Mouse (Mus musculus) forebrain, embryonic 13.5 days (tissue): ENCODE measurements around the gene Msi2. TPM values are rescaled to one million over a fixed set of nuclear protein-coding genes. Genes with fewer than 3 reads are reported as not detected.

Source experiments
- ATAC-seq: fragments of 200-750 bp; cut with Nextera tagmentation; 2 replicates; pipeline ENCODE4 v1.8.0; 2017
- H3K27ac ChIP-seq: fragments of 300-500 bp; sonication (generic); 2 replicates; pipeline ENCODE4 v1.5.1; 2015; ENCODE audit warnings: inconsistent platforms, mild to moderate bottlenecking, moderate library complexity
- H3K27me3 ChIP-seq: fragments of 300-500 bp; sonication (generic); 2 replicates; pipeline ENCODE4 v1.6.1; 2015; ENCODE audit warnings: mild to moderate bottlenecking, inconsistent platforms
- H3K36me3 ChIP-seq: fragments of 300-500 bp; sonication (generic); 2 replicates; pipeline ENCODE4 v1.6.1; 2015; ENCODE audit warnings: mild to moderate bottlenecking, inconsistent platforms; ENCODE audit not compliant: poor library complexity, severe bottlenecking
- H3K4me1 ChIP-seq: fragments of 300-500 bp; sonication (generic); 2 replicates; pipeline ENCODE4 v1.6.1; 2015; ENCODE audit warnings: inconsistent platforms
- H3K4me2 ChIP-seq: fragments of 300-500 bp; sonication (generic); 2 replicates; pipeline ENCODE4 v1.6.1; 2015; ENCODE audit warnings: inconsistent platforms, mild to moderate bottlenecking, moderate library complexity
- H3K4me3 ChIP-seq: fragments of 300-500 bp; sonication (generic); 2 replicates; pipeline ENCODE4 v1.5.1; 2015; ENCODE audit warnings: mild to moderate bottlenecking, inconsistent platforms
- H3K9ac ChIP-seq: fragments of 300-500 bp; sonication (generic); 2 replicates; pipeline ENCODE4 v1.6.1; 2015; ENCODE audit warnings: mild to moderate bottlenecking, inconsistent platforms
- H3K9me3 ChIP-seq: fragments of 300-500 bp; sonication (generic); replicated peaks from 2 replicates; pipeline ENCODE4 v1.6.1; 2016; ENCODE audit warnings: inconsistent platforms
- WGBS: fragments of 180-500 bp; shearing (Covaris S2); methylation state at CpG from one replicate; pipeline ENCODE4 v1.1.7; 2015; 5-methylcytosine and 5-hydroxymethylcytosine counted together
- polyA plus RNA-seq: library from polyadenylated mRNA; unstranded; fragments of >200 nt; fragmentation: Nextera tagmentation; extraction: Ambion mirVana; gene quantifications from 2 replicates; pipeline ENCODE4 v1.2.1, GENCODE M21; 2015

The Msi2 gene
- polyA plus RNA-seq, 1 experiment from 2014 or later = 31.5 TPM

DNA sequence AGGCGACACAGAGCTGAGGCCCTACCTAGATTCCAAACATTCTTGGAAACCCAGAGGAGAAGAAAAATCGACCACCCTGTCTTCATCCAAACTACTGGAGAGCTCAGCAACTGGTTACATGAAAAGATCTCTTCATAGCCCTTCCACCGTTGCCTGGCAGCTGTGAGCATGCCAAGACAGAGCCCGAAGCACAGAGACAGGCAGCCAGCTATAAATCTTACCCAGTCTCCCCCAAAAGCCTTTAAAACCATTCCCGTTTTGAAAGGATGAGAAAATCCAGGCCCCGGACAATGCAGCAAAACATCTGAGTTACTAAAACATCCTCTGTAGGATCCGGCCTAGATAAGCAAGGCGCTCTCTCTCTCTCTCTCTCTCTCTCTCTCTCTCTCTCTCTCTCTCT lies 124.3 kb downstream of the Msi2 start:
- no peak for ATAC-seq
- peaks cover 10% of the 10 kb centered on the region for H3K36me3 ChIP-seq
- H3K9ac ChIP-seq = no peak overlapping the region
- no peak overlapping the region for H3K4me2 ChIP-seq
- H3K9me3 ChIP-seq = no peaks in the 10 kb centered on the region
- 42% methylated on average over 8 of the region's 8 CpGs for WGBS
- no peaks in the 10 kb centered on the region for H3K27me3 ChIP-seq
- H3K4me3 ChIP-seq = no peak overlapping the region
- H3K27ac ChIP-seq = peak overlapping the region; percentile 35; the same call in 1 of the 2 replicates
- peaks cover 79% of the 10 kb centered on the region for H3K4me1 ChIP-seq

DNA sequence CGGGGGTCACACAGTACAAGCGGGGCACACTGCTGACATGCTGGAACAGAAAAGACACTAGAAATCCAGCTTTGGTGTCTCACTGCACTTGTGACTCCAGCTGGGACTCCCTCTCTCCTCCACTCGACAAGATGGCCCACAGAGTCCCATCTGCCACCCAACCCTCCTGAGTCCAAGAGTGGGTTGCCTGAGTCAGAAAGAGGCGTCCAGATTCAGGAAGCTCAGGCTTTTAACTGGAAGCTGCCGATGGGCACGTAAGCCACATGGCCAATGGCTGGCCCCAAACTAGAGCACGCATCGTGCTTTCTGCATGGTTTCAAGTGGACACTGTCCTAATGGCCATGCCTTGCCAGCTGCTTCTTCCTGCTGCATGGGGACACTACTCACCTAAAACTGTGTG lies 126.2 kb downstream of the Msi2 start:
- Histone ChIP-seq H3K9ac (no peak overlapping the region), H3K4me2 (no peak overlapping the region), H3K36me3 (peaks cover 13% of the 10 kb centered on the region), H3K4me1 (peaks cover 84% of the 10 kb centered on the region), H3K4me3 (no peak overlapping the region), H3K9me3 (no peaks in the 10 kb centered on the region), H3K27me3 (no peaks in the 10 kb centered on the region), H3K27ac (peak overlapping the region; percentile 35; the same call in 1 of the 2 replicates)
- WGBS = 95% methylated on average over 8 of the region's 8 CpGs
- no peak for ATAC-seq

DNA sequence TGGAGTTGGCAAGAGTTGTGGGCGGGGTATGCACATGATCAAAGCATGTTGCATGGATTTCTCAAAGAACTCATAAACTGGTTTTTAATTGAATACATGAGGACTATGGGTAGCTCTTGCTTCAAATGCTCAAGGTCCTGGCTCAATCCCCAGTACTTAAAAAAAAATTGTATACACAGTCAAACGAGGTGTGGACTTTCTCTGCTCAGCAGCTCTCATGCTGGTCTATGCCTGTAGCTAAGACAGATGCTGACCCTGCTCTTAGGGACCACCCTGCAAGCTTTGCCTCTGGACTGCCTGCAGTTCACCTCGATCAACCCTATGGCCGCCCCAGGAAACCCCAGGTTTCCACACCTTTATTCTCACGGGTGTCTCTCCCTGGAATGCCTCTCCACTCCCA lies 127.7 kb downstream of the Msi2 start:
- peaks cover 13% of the 10 kb centered on the region for H3K36me3 ChIP-seq
- no peaks in the 10 kb centered on the region for H3K27me3 ChIP-seq
- no peak overlapping the region for H3K9ac ChIP-seq
- 72% methylated on average over 5 of the region's 5 CpGs for WGBS
- ATAC-seq = no peak
- no peak overlapping the region for H3K4me2 ChIP-seq
- no peak overlapping the region for H3K27ac ChIP-seq
- no peak overlapping the region for H3K4me3 ChIP-seq
- H3K9me3 ChIP-seq = no peaks in the 10 kb centered on the region
- peaks cover 87% of the 10 kb centered on the region for H3K4me1 ChIP-seq

DNA sequence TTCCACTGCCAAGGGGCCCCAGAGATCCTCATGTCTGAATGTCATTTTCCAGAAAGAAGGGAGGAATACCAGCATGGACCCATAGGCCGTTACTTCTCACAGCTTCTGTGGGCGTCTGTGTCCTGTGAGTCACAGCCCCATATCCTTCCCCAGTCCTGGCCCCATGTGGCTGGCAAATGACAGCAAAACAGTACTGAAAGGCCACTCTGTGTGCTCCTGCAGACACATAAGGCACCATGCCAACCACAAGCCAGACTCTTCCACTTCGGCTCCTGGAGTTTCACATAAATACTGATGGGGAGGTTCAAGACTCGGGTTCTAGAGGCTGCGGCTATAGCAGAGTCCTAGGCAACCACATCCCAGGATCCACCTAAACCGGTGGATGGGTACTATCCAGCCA lies 128.7 kb downstream of the Msi2 start:
- Histone ChIP-seq H3K4me1 (peaks cover 87% of the 10 kb centered on the region), H3K27me3 (no peaks in the 10 kb centered on the region), H3K9ac (no peak overlapping the region), H3K4me3 (no peak overlapping the region), H3K27ac (peak overlapping the region; percentile 95), H3K36me3 (peaks cover 13% of the 10 kb centered on the region), H3K4me2 (no peak overlapping the region), H3K9me3 (no peaks in the 10 kb centered on the region)
- ATAC-seq = no peak
- WGBS = 67% methylated on average over 6 of the region's 6 CpGs

DNA sequence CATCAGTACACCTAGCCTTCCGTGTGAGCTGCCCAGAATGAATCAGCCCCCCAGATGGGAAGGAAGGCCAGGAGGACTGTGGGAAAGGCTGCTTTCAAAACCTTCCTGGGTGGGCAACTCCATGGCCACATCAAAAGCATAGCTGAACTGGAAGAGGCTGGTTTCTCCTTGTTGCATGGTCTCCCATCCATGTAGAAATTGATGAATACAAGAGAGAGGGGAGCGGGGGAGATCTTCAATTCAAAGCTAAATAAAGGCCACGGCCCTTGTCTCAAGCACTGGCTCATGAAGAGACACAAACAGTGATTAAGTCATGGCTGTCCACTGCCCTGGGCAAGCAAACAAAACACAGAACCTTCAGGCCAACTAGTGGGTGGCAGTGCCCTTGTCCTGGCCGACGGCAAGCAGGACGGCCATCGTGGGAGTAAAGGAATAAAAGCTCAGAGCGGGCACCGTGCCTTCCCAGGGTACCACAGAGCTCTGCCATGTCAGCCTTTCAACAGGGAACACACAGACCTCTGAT lies 129.6 kb downstream of the Msi2 start:
- Histone ChIP-seq H3K27ac (peak overlapping the region; percentile 95), H3K36me3 (peaks cover 13% of the 10 kb centered on the region), H3K9me3 (no peaks in the 10 kb centered on the region), H3K4me1 (peaks cover 89% of the 10 kb centered on the region), H3K9ac (no peak overlapping the region), H3K4me2 (no peak overlapping the region), H3K27me3 (no peaks in the 10 kb centered on the region), H3K4me3 (no peak overlapping the region)
- no peak for ATAC-seq
- WGBS = 17% methylated on average over 9 of the region's 9 CpGs

DNA sequence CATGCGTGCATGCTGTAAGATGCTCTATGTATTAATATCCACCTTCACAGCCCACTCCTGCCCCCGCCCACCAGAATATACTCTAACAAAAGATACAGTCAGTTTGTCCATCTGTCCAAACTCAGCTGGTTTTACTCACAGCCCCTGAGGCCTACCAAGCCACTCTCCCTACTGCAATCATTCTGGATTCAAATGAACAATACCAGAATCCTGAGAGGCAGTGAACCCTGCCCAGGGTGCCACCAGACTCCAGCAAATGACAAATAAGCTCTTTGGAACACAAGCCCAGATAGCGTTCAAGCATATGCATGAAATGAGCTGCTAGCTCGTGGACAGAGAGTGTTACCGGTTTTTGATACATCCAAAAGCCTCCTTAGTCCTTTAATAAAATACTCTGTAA lies 130.6 kb downstream of the Msi2 start:
- no peak for ATAC-seq

DNA sequence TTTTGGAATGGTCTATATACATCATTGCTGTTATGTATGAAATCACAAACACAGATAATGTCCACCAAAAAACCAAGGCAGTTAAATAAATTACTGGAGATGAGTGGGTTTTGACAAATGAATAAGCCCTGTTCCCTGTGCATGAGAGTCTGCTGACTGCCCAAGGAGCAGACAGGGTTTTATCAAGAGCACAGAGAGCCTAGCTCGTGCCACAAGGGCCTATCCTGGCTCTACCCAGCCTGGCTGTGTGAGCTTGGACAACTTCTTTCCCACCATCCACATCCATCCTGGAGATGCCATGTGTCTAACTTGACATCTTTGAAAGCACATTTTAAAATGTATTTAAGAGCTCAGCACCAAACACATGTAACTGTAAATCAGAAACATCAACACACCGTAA lies 132.4 kb downstream of the Msi2 start:
- Histone ChIP-seq H3K4me2 (peak overlapping the region; percentile 30), H3K4me1 (peaks cover 100% of the 10 kb centered on the region), H3K36me3 (peaks cover 13% of the 10 kb centered on the region), H3K4me3 (no peak overlapping the region), H3K27me3 (no peaks in the 10 kb centered on the region), H3K9ac (no peak overlapping the region), H3K27ac (peak overlapping the region; percentile 95), H3K9me3 (no peaks in the 10 kb centered on the region)
- no peak for ATAC-seq
- 36% methylated on average over 2 of the region's 2 CpGs for WGBS

More for the DNA sequence above, 130.6 kb downstream of the Msi2 start:
- Histone ChIP-seq H3K27me3 (no peaks in the 10 kb centered on the region), H3K9ac (0 out of 2 replicates have a peak overlapping the region, but pooled peaks have one; percentile 34), H3K36me3 (peaks cover 13% of the 10 kb centered on the region), H3K9me3 (no peaks in the 10 kb centered on the region), H3K4me1 (peaks cover 95% of the 10 kb centered on the region), H3K27ac (peak overlapping the region; percentile 95), H3K4me3 (no peak overlapping the region), H3K4me2 (no peak overlapping the region)
- 35% methylated on average over 5 of the region's 5 CpGs for WGBS

DNA sequence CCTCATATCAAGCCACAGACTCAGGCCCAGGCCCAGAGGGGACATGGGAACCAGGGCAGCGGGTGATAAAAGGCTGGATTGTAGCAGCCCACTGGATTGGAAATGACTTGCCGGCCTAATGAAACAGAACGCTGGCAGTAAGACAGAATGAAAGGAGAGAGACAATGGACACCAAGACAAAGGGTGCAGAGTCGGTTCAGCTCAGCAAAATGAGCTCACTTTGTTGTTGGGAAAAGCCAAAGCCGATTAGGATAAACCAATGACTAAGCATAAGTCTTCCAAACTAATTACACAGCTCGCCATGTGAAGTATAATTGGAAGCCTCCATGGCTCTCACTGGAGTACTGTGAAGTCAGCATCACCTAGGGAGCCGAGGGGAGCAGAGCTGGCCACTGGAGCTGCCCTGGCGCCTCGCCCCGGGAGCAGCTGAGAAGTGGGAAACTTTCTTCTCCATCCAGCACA lies 133.1 kb downstream of the Msi2 start:
- peak overlapping the region; percentile 95 for H3K27ac ChIP-seq
- peak overlapping the region; percentile 50; the same call in 1 of the 2 replicates for H3K9ac ChIP-seq
- peaks cover 13% of the 10 kb centered on the region for H3K36me3 ChIP-seq
- H3K27me3 ChIP-seq = no peaks in the 10 kb centered on the region
- ATAC-seq = peak; percentile 69
- no peak overlapping the region for H3K4me3 ChIP-seq
- H3K4me1 ChIP-seq = peaks cover 99% of the 10 kb centered on the region
- peak overlapping the region; percentile 30 for H3K4me2 ChIP-seq
- 3% methylated on average over 10 of the region's 10 CpGs for WGBS
- H3K9me3 ChIP-seq = no peaks in the 10 kb centered on the region

DNA sequence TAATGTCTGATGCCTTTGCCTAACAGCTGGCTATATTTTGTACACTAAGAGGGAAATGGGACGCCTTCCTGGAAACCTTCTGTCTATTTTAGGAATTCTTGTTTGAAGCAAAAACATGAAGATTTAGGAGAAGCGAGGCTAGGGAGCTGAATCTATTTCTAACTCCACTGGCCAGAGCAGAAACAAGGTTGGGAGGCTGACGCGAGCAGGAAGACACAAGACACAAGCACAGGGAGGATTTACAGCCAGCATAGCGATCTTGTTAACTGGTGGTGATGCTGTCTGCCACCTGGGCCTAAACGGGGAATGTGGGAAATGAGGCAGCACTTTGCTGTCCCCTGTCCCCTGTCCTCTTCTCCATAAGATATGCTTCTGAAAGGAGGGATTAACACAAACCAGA lies 134.4 kb downstream of the Msi2 start:
- H3K4me1 ChIP-seq = peaks cover 99% of the 10 kb centered on the region
- no peaks in the 10 kb centered on the region for H3K9me3 ChIP-seq
- peak overlapping the region; percentile 95 for H3K27ac ChIP-seq
- peak overlapping the region; percentile 50 for H3K9ac ChIP-seq
- 0 out of 2 replicates have a peak, but pooled peaks cover 2% of the 10 kb centered on the region for H3K36me3 ChIP-seq
- ATAC-seq = no peak
- no peak overlapping the region for H3K4me3 ChIP-seq
- peak overlapping the region; percentile 53 for H3K4me2 ChIP-seq
- WGBS = 2% methylated on average over 6 of the region's 6 CpGs
- no peaks in the 10 kb centered on the region for H3K27me3 ChIP-seq

DNA sequence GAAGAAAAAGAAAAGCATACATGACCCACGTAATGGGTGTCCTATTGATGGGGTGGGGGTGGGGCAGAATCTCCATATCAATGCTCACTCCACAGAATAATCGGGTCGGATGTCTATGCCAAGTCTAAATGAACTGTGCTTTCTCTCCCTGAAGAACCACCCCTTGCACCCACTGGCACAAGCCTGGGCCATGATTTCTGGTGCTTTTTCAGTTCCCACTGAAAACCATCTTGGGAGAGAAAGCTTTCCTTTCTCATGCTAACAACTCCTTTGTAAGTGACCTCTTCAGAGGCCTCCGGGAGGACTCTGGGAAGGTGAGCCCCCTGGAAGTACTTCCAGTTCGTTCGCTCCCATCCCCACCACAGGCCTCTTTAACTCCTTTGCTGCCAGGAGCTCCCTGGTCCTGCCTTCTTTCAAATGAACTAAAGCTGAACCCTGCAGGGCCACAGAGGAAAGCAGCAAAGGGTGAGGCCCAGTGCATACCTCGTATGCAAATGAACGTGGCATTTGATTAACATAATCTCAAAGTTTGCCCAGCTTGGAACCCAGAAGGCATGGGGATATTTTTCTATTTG lies 135.0 kb downstream of the Msi2 start:
- Histone ChIP-seq H3K36me3 (no peaks in the 10 kb centered on the region), H3K9me3 (no peaks in the 10 kb centered on the region), H3K4me1 (peaks cover 99% of the 10 kb centered on the region), H3K27me3 (no peaks in the 10 kb centered on the region), H3K9ac (peak overlapping the region; percentile 50; the same call in 1 of the 2 replicates), H3K4me2 (peak overlapping the region; percentile 53), H3K4me3 (no peak overlapping the region), H3K27ac (peak overlapping the region; percentile 95)
- 2% methylated on average over 8 of the region's 8 CpGs for WGBS
- ATAC-seq = peak; percentile 81

DNA sequence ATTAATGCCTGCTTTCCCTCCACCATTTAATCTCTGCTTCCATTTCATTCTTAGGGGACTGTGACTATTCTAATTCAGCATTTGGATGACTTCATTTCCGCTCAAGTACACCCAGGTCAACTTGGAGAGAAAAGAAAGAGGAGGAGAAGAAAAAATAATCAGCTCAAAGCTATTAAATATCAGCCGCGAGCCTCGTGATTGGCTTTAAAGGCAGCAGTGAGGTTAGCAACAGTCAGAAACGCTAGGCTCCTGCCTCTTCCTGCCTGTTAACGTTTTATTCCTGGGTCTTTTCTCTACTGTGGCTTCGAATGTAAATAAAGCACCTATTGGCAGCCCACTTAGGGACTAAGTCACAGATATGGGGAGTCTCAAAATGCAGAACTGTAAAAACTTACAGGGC lies 135.5 kb downstream of the Msi2 start:
- H3K27ac ChIP-seq = peak overlapping the region; percentile 95
- H3K4me1 ChIP-seq = peaks cover 99% of the 10 kb centered on the region
- 0 out of 2 replicates have a peak overlapping the region, but pooled peaks have one; percentile 6 for H3K4me3 ChIP-seq
- no peaks in the 10 kb centered on the region for H3K27me3 ChIP-seq
- ATAC-seq = no peak; the same call in 1 of the 2 replicates
- H3K4me2 ChIP-seq = peak overlapping the region; percentile 53
- H3K9ac ChIP-seq = peak overlapping the region; percentile 43; the same call in 1 of the 2 replicates
- H3K9me3 ChIP-seq = no peaks in the 10 kb centered on the region
- WGBS = 2% methylated on average over 7 of the region's 7 CpGs
- H3K36me3 ChIP-seq = no peaks in the 10 kb centered on the region

DNA sequence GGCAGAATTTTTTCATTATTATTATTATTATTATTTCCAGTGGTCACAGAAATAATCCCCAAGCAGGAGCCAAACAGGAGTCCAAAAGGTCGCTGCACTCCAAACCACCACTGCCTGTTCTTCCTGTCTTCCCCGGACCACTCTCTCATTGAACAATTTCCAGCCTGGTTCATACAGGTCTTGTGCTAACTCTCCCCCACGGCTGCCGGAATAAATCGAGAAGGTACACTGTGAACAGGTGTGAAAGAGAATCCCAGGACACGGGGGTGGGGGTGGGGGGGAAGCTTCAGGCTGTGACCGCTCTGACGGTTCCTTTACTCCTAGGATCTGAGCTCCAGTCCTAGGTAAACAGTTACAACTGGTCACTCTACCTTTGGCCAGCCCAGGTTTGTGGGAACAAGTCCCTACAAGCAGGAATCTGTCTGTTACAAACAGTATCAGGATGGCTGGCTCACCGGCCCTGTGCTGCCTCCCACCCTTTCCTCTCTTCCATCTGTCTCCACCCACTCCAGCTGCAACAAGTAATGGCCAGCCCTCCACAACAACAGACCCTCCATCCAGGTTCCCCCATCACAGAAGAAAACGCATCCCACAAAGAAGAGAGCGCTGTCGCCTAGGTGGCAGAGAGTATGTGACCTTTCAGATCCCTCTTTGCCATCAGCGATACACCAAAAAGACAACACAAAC lies 136.1 kb downstream of the Msi2 start:
- H3K4me1 ChIP-seq = peaks cover 98% of the 10 kb centered on the region
- 0 out of 2 replicates have a peak overlapping the region, but pooled peaks have one; percentile 6 for H3K4me3 ChIP-seq
- H3K9me3 ChIP-seq = no peaks in the 10 kb centered on the region
- 6% methylated on average over 13 of the region's 13 CpGs for WGBS
- no peak for ATAC-seq
- peak overlapping the region; percentile 60 for H3K9ac ChIP-seq
- H3K4me2 ChIP-seq = peak overlapping the region; percentile 53
- no peaks in the 10 kb centered on the region for H3K36me3 ChIP-seq
- H3K27ac ChIP-seq = peak overlapping the region; percentile 95
- no peaks in the 10 kb centered on the region for H3K27me3 ChIP-seq
